Mouse (Mus musculus) neural tube, embryonic 15.5 days (tissue): Measurements from ENCODE around the gene Pdlim3. TPM values are rescaled to one million over a fixed set of nuclear protein-coding genes. Genes with fewer than 3 reads are reported as not detected.

Source experiments
- ATAC-seq: fragments of 200-750 bp; cut with Nextera tagmentation; 2 replicates; pipeline ENCODE4 v1.8.0; 2017; ENCODE audit warnings: mild to moderate bottlenecking, moderate TSS enrichment, moderate library complexity; ENCODE audit not compliant: low FRiP score
- H3K27ac ChIP-seq: fragments of 300-500 bp; sonication (generic); replicated peaks from 2 replicates; pipeline ENCODE4 v1.5.1; 2015; ENCODE audit warnings: mild to moderate bottlenecking, inconsistent platforms
- H3K27me3 ChIP-seq: fragments of 300-500 bp; sonication (generic); replicated peaks from 2 replicates; pipeline ENCODE4 v1.6.1; 2015; ENCODE audit warnings: inconsistent platforms
- H3K36me3 ChIP-seq: fragments of 300-500 bp; sonication (generic); 2 replicates; pipeline ENCODE4 v1.6.1; 2015; ENCODE audit warnings: inconsistent platforms
- H3K4me1 ChIP-seq: fragments of 300-500 bp; sonication (generic); 2 replicates; pipeline ENCODE4 v1.6.1; 2015; ENCODE audit warnings: inconsistent platforms
- H3K4me2 ChIP-seq: fragments of 300-500 bp; sonication (generic); 2 replicates; pipeline ENCODE4 v1.6.1; 2015; ENCODE audit warnings: inconsistent platforms, mild to moderate bottlenecking, moderate library complexity
- H3K4me3 ChIP-seq: fragments of 300-500 bp; sonication (generic); replicated peaks from 2 replicates; pipeline ENCODE4 v1.5.1; 2015; ENCODE audit warnings: mild to moderate bottlenecking, inconsistent platforms
- H3K9ac ChIP-seq: fragments of 300-500 bp; sonication (generic); replicated peaks from 2 replicates; pipeline ENCODE4 v1.6.1; 2015; ENCODE audit warnings: mild to moderate bottlenecking, inconsistent platforms
- H3K9me3 ChIP-seq: fragments of 300-500 bp; sonication (generic); replicated peaks from 2 replicates; pipeline ENCODE4 v1.6.1; 2016; ENCODE audit warnings: inconsistent platforms
- WGBS: fragments of 180-500 bp; shearing (Covaris S2); methylation state at CpG from one replicate; pipeline ENCODE4 v1.1.7; 2015; ENCODE audit warnings: mixed read lengths; 5-methylcytosine and 5-hydroxymethylcytosine counted together
- polyA plus RNA-seq: library from polyadenylated mRNA; unstranded; fragments of >200 nt; fragmentation: Nextera tagmentation; extraction: Ambion mirVana; gene quantifications from 2 replicates; pipeline ENCODE4 v1.2.1, GENCODE M21; 2015

Gene Pdlim3
- polyA plus RNA-seq, 1 experiment from 2014 or later: 14.8 TPM

DNA sequence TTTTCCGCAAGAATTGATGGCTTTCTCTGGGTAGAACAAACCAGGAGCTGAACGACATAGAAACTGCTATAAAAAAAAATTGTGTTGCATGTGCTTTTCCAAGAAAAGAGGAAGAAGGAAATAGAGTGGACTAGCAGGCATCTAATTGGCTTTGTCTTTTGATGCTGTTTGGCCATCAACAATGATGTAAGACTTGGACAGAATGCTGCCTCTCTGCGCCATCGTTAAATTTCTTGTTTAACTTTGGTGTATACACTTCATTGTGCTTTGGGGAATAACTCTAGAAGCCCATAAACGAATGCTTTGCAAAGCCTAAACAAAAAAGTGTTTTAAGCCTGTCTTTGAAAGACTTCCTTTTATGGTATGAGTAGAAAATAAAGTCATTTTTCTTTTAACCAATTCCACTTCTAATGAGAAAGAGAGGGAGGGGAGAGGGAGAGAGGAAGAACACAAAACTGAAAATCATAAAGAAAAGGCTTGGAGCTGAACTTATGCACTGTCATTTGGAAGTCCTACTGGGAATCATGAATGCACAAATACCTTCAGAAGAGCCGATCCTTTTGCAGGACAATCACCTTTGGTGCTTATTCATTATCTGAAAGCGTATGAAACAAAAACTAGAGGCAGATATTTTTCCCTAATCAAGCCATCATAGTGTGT, 20.5 kb downstream of the Pdlim3 start:
- no peak overlapping the region for H3K27ac ChIP-seq
- H3K4me2 ChIP-seq: no peak overlapping the region
- H3K36me3 ChIP-seq: no peaks in the 10 kb centered on the region
- H3K9ac ChIP-seq: no peak overlapping the region
- H3K27me3 ChIP-seq: no peaks in the 10 kb centered on the region
- no peaks in the 10 kb centered on the region for H3K9me3 ChIP-seq
- 54% methylated on average over 7 of the region's 7 CpGs for WGBS
- H3K4me1 ChIP-seq: no peaks in the 10 kb centered on the region
- no peak for ATAC-seq
- H3K4me3 ChIP-seq: no peak overlapping the region

GRCm38 (mm10) chr8:45906251-45906619, 21.0 kb downstream of the Pdlim3 start:
- no peaks in the 10 kb centered on the region for H3K9me3 ChIP-seq
- no peaks in the 10 kb centered on the region for H3K27me3 ChIP-seq
- no peak overlapping the region for H3K4me3 ChIP-seq
- no peak overlapping the region for H3K4me2 ChIP-seq
- no peak for ATAC-seq
- H3K27ac ChIP-seq: no peak overlapping the region
- 79% methylated on average over 4 of the region's 4 CpGs for WGBS
- no peaks in the 10 kb centered on the region for H3K36me3 ChIP-seq
- H3K9ac ChIP-seq: no peak overlapping the region
- no peaks in the 10 kb centered on the region for H3K4me1 ChIP-seq

GRCm38 (mm10) chr8:45913707-45914106, 28.4 kb downstream of the Pdlim3 start:
- H3K4me3 ChIP-seq: no peak overlapping the region
- no peak overlapping the region for H3K4me2 ChIP-seq
- no peaks in the 10 kb centered on the region for H3K4me1 ChIP-seq
- no peaks in the 10 kb centered on the region for H3K27me3 ChIP-seq
- H3K27ac ChIP-seq: no peak overlapping the region
- WGBS: 90% methylated on average over 11 of the region's 11 CpGs
- H3K9me3 ChIP-seq: no peaks in the 10 kb centered on the region
- no peaks in the 10 kb centered on the region for H3K36me3 ChIP-seq
- no peak overlapping the region for H3K9ac ChIP-seq
- ATAC-seq: no peak

GRCm38 (mm10) chr8:45916496-45916895, 31.2 kb downstream of the Pdlim3 start:
- Histone ChIP-seq H3K9me3 (no peaks in the 10 kb centered on the region), H3K4me1 (no peaks in the 10 kb centered on the region)
- no peak for ATAC-seq

GRCm38 (mm10) chr8:45917040-45917679, 31.9 kb downstream of the Pdlim3 start:
- no peak for ATAC-seq
- 73% methylated on average over 20 of the region's 20 CpGs for WGBS

More at GRCm38 (mm10) chr8:45916496-45916895, 31.2 kb downstream of the Pdlim3 start:
- H3K4me2 ChIP-seq: no peak overlapping the region
- H3K36me3 ChIP-seq: no peaks in the 10 kb centered on the region
- WGBS: 85% methylated on average over 3 of the region's 3 CpGs
- no peaks in the 10 kb centered on the region for H3K27me3 ChIP-seq
- H3K9ac ChIP-seq: no peak overlapping the region
- H3K27ac ChIP-seq: no peak overlapping the region
- H3K4me3 ChIP-seq: no peak overlapping the region

GRCm38 (mm10) chr8:45918891-45919290, 33.6 kb downstream of the Pdlim3 start:
- no peaks in the 10 kb centered on the region; the same call in 1 of the 2 replicates for H3K9me3 ChIP-seq
- H3K4me2 ChIP-seq: no peak overlapping the region
- no peak for ATAC-seq
- H3K4me1 ChIP-seq: no peaks in the 10 kb centered on the region
- no peaks in the 10 kb centered on the region for H3K36me3 ChIP-seq
- no peak overlapping the region for H3K9ac ChIP-seq
- H3K27ac ChIP-seq: no peak overlapping the region
- 89% methylated on average over 15 of the region's 15 CpGs for WGBS
- no peak overlapping the region for H3K4me3 ChIP-seq
- H3K27me3 ChIP-seq: no peaks in the 10 kb centered on the region

More at GRCm38 (mm10) chr8:45917040-45917679, 31.9 kb downstream of the Pdlim3 start:
- H3K27ac ChIP-seq: no peak overlapping the region
- no peak overlapping the region for H3K9ac ChIP-seq
- no peaks in the 10 kb centered on the region for H3K27me3 ChIP-seq
- H3K4me1 ChIP-seq: no peaks in the 10 kb centered on the region
- H3K36me3 ChIP-seq: no peaks in the 10 kb centered on the region
- no peaks in the 10 kb centered on the region for H3K9me3 ChIP-seq
- H3K4me2 ChIP-seq: no peak overlapping the region
- H3K4me3 ChIP-seq: no peak overlapping the region

- WGBS: 89% methylated on average over 7 of the region's 7 CpGs
Measured at GRCm38 (mm10) chr8:45920392-45920791, 35.1 kb downstream of the Pdlim3 start.

DNA sequence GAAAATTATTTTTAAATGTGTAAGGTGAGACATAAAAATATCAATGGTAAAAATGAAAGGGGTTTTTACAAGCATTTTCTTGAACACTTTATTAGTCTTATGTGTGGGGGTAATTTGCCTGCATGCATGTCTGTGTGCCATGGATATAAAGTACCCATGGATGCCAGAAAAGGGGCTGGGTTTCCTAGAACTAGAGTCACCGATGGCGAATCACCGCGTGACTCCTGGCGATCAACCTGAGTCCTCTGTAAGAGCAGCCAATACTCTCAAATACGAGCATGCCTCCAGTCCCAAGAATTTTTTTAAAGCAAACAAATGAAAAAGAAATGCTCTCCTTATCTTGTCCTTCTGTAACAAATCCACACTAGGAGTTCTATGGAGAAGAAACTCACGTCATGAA, 36.9 kb downstream of the Pdlim3 start:
- Histone ChIP-seq H3K9ac (no peak overlapping the region), H3K4me3 (no peak overlapping the region), H3K4me1 (no peaks in the 10 kb centered on the region), H3K36me3 (no peaks in the 10 kb centered on the region), H3K27me3 (no peaks in the 10 kb centered on the region), H3K4me2 (no peak overlapping the region), H3K9me3 (no peaks in the 10 kb centered on the region; the same call in 1 of the 2 replicates), H3K27ac (no peak overlapping the region)
- ATAC-seq: no peak
- WGBS: 96% methylated on average over 7 of the region's 7 CpGs

More at GRCm38 (mm10) chr8:45920392-45920791, 35.1 kb downstream of the Pdlim3 start:
- Histone ChIP-seq H3K27ac (no peak overlapping the region), H3K4me2 (no peak overlapping the region), H3K4me3 (no peak overlapping the region), H3K9me3 (no peaks in the 10 kb centered on the region; the same call in 1 of the 2 replicates), H3K9ac (no peak overlapping the region), H3K4me1 (no peaks in the 10 kb centered on the region), H3K27me3 (no peaks in the 10 kb centered on the region), H3K36me3 (no peaks in the 10 kb centered on the region)
- ATAC-seq: no peak

DNA sequence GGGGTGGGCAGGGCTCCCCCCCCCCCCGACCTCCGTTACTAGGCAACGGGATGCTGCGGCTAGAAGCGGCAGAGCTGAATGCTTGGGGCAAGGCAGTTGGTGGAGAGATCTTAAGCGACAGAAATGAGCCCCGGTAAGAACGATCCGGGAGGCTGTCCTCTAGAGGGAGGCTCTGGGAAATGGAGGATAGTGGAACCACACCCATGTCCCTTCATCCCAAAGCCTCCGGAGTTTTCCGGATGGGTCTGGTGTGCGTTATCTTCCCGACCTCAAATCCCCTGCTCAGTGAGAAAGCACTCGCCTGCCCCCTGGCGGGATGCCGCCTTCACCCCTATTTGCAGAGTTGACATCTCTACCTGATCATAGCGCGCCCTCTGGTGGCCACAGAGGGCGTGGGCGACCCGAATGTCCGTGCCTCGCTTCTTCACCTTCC, 49.3 kb downstream of the Pdlim3 start, which contains the start of gene Ccdc110:
Gene Ccdc110, plus strand, starts transcription at position 38 of the 433 bp plus-strand sequence.
- peak; percentile 91 for ATAC-seq
- WGBS: 2% methylated on average over 23 of the region's 23 CpGs
- Histone ChIP-seq H3K9ac (peak within 1 kb of the TSS; percentile 43; the same call in 1 of the 2 replicates), H3K27me3 (no peaks in the 10 kb centered on the region), H3K9me3 (no peaks in the 10 kb centered on the region), H3K4me3 (peak within 1 kb of the TSS; percentile 42), H3K27ac (no peak within 1 kb of the TSS), H3K4me2 (peak within 1 kb of the TSS; percentile 69), H3K4me1 (peaks cover 6% of the 10 kb centered on the region; the same call in 1 of the 2 replicates), H3K36me3 (no peaks in the 10 kb centered on the region)

DNA sequence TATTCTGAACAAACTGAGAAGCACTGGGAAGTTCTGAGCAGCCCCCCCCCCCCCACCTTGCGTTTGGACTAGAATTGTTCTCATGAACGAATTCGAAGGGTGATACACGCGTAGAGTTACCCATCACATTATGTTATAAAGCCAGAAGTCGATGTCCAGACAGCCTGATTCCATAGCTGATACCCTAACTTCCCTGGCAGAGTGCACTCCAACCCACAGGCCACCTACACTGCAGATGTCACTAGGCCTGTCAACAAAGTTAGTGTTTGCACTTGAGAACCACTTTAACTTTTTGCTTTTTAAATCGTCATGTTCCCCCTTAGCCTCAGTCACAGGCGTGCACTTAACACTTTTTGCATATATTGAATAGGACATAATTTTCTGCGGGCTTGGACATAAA, 51.7 kb downstream of the Pdlim3 start:
- 93% methylated on average over 9 of the region's 9 CpGs for WGBS
- Histone ChIP-seq H3K36me3 (no peaks in the 10 kb centered on the region), H3K9ac (no peak overlapping the region), H3K27me3 (no peaks in the 10 kb centered on the region), H3K4me1 (peaks cover 6% of the 10 kb centered on the region; the same call in 1 of the 2 replicates), H3K4me3 (no peak overlapping the region), H3K27ac (no peak overlapping the region), H3K4me2 (no peak overlapping the region), H3K9me3 (no peaks in the 10 kb centered on the region)
- no peak for ATAC-seq

- WGBS: 92% methylated on average over 4 of the region's 4 CpGs
- Histone ChIP-seq H3K27ac (no peak overlapping the region), H3K27me3 (no peaks in the 10 kb centered on the region), H3K4me1 (no peaks in the 10 kb centered on the region), H3K4me3 (no peak overlapping the region), H3K9me3 (no peaks in the 10 kb centered on the region), H3K4me2 (no peak overlapping the region), H3K9ac (no peak overlapping the region), H3K36me3 (no peaks in the 10 kb centered on the region)
- ATAC-seq: no peak
Measured at GRCm38 (mm10) chr8:45946283-45946682, 61.0 kb downstream of the Pdlim3 start.

- Histone ChIP-seq H3K4me1 (no peaks in the 10 kb centered on the region), H3K27me3 (no peaks in the 10 kb centered on the region), H3K9me3 (no peaks in the 10 kb centered on the region), H3K36me3 (no peaks in the 10 kb centered on the region), H3K9ac (no peak overlapping the region), H3K27ac (no peak overlapping the region), H3K4me2 (no peak overlapping the region), H3K4me3 (no peak overlapping the region)
- 44% methylated on average over 2 of the region's 2 CpGs for WGBS
- no peak for ATAC-seq
Measured at GRCm38 (mm10) chr8:45950622-45951021, 65.4 kb downstream of the Pdlim3 start.
